Mouse (Mus musculus) monocyte, adult 2 months (primary cell): ENCODE measurements around the gene Bex4.

ENCODE experiments used
- DNase-seq, 2 experiments: peaks; one replicate each; pipeline ENCODE4 v3.0.0; 2022; ENCODE audit warnings: low spot score in 2 of 2, low read depth in 1 of 2

Gene Bex4

DNA sequence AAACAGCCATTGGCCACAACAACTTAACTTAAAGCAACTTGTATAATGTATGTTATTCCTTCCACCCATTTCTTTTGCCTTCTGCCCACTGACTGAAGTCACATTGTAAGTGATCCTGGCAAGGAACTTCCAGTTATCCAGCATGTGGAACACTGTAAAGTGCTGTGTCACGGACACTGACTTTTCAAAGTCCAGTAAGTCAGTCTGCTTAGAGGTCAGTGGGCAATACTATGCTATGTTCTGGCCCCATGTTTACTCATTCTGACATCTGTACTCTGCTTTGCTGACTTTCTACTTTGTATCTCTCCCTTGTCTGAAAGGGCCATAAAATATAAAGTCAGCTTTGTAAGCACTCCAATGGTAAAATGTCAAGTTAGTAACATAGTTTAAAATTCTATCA, 44.3 kb downstream of the Bex4 start:
- no peak for DNase-seq
